Mouse (Mus musculus): Measurements from ENCODE around the gene Pdxp.

The Pdxp gene

DNA sequence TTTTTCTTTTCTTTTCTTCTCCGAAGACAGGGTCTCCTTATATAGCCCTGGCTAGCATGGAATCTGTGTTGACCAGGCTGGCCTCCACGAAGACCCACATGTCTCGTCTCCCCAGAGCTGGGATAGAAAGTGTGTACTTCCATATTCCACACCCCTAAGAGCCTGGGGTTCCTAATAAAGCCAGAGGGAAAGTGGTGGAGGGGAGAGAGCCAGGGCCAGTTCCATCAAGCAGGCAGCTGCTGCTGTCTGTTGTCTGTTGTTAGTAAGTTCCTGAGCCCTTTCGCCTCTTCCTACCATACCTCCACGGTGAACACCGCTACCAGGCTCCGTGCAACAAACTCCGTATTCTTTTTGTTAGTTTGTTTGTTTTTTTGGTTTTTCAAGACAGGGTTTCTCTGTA, 14.8 kb downstream of the Pdxp start:
- DNase-seq: no peak

DNA sequence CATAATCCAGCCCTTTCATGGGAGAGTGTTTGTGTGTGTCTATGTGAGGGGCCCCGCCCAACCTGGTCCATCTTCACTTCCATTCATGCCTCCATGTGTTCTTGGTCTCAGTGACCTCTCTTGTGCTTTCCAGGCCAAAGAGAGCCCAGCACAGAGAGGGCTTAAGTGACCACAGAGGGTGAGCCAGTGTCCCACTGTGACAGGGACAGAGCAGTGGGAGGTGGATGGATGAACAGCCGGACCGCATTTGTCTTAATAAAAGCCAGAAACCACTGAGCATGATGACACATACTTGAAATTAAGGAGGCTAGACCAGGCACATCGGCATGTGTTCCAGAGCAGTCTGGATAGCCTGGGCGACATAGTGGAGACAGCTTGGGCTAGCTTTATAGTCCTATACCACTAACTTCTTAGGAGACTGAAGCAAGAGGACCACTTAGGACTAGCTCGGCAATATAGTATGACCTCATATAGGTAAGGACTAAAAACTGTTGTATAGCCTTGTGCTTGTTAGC, 16.5 kb downstream of the Pdxp start:
- DNase-seq: no peak

GRCm38 (mm10) chr15:78930801-78931426, 17.2 kb downstream of the Pdxp start:
- no peak for DNase-seq

DNA sequence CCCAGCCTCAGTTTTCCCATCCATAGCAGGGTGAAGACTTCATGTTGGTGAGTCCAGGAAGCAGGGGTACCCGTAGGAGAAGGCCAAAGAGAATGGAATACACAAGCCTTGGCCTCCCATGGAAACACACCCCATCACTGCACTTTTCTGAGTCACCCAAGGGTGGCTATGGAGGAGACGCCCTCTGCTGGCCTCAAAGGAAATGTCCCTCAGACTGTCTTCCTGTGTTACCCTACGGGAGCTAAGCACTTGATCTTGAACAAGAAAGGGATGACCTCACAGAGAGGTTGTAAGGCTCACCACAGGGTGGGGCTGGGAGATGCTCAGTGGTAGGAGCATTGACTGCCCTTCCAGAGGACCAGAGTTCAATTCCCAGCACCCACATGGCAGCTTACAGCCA, 17.9 kb downstream of the Pdxp start:
- DNase-seq: peak; percentile 78

GRCm38 (mm10) chr15:78934784-78935320, 21.1 kb downstream of the Pdxp start, which contains the start of gene Nol12:
Gene Nol12, plus strand, starts transcription at chr15:78934933.
- DNase-seq: peak; percentile 84

- DNase-seq: no peak
These were observed 22.7 kb downstream of the Pdxp start for GRCm38 (mm10) chr15:78936403-78936802.

- no peak for DNase-seq
These were observed 23.6 kb downstream of the Pdxp start for GRCm38 (mm10) chr15:78937311-78937710.

- DNase-seq: no peak
These were observed 24.2 kb downstream of the Pdxp start for GRCm38 (mm10) chr15:78937963-78938362.

DNA sequence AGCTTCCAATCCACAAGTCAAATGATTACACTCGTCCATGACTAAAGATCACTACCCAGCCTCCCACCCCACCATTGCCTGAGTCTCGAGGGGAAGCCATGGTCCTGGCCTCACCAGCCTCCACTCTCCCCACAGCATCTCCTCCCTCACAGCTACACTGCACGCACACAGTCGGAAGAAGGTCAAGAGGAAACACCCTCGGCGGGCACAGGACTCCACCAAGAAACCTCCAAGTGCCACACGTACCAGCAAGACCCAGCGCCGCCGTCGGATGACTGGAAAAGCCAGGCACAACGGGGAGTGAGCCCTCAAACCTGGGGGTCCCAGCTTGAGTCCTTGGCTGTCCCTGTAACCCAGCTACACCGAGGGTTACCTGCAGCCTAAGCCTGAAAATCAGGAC, 26.6 kb downstream of the Pdxp start:
- no peak for DNase-seq

DNA sequence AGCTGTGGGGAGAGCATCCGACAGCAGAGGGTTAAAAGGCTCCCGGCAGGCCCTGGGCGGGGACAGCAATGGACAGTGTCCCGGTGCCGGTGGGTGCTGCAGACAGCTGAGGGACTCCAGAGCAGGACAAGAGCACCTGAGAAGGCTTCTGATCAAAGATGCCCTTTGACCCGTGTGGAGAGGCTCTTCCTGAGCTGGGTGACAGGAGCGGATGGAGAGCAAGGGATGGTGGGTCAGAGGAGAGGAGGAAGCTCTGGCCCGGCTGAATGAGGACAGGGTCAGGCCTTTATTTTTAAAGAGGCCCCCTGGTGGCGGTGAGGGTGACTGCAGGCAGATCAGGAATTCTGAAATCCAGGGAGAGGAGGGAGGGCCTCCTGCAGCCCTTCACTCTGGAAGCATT, 28.9 kb downstream of the Pdxp start:
- DNase-seq: peak; percentile 68

DNA sequence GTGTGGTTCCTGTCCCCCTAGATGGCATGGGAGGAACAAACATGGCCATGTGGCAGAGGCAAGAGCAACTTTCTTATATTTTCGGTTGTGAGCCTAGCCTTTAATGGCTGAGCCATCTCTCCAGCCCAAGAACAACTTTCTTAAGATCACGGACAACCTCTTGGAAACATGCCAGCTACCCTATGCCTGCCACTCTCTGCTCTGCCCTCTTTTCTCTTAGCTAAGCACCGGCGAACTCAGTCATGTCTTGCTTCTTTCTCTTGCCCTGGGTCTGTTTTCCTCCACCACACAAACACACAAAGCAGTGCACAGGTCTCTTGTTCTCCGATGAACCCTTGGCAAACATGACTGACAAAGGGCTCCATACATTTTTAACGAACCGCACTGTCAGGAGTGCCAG, 32.5 kb downstream of the Pdxp start:
- no peak for DNase-seq

DNA sequence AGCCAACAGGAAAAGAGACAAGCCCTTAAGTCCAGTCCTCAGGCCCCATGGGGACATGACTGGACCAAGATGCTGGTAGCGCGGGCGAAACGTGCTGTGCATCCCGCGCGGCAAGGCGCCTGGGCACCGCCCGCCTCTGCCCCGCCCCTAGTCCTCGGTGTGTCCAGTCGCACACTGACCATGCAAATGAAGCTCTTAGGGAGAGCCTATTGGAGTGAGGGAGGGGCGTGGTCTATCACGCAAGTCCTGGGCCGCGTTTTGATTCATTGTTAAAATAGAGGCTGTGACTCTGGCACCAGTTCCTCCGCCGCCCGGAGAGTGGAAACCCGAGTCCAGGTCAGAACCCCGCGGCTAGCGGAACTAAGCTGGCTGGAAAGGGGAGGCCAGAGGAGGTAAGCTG, 33.9 kb downstream of the Pdxp start, which contains the start of gene Triobp:
Gene Triobp, plus strand, starts transcription at position 68 of the 400 bp plus-strand sequence.
- DNase-seq: no peak

DNA sequence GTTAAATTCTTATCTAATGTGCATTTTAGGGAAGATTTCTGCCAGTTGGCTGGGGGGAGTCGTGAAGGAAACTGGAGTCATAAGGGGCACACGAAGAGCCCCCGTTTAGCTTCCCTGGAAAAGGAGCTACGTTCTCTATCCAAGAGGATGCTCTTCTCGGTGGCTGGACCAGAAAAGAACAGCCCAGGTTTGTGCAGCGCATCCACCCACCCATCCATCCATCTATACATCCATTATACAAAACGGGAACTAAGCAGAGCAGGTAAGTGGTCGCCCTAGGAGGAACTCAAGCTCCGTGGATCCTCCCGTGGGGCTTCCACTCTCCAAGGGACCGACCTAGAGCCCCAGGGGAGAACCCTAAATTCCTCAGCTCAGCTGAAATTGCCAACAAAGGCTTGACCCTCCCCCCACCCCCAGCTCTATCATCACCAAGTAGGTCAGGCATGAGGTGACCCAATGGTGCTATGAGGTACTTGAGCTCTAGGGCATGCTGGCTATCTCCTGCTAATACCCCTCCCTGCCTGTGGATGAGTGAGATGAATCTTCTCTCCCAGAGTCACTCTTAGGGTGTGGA, 34.5 kb downstream of the Pdxp start:
- no peak for DNase-seq

GRCm38 (mm10) chr15:78948883-78949282, 35.2 kb downstream of the Pdxp start:
- DNase-seq: no peak

DNA sequence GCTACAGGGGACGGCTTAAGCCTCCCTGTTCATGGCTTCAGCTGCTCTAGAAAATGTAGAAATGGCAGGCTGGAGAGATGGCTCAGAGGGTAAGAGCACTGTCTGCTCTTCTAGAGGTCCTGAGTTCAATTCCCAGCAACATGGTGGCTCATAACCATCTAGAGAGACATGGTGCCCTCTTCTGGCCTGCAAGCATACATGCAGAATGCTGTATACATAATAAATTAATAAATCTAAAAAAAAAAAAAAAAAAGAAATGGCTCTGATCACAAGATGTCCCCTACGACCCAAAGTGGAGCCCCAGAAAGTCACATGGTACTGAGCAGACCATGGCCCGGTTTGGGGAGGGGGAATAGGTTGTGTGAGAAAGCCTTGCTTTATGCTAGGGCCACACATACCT, 41.9 kb downstream of the Pdxp start:
- no peak for DNase-seq

- no peak for DNase-seq
These were observed 42.6 kb downstream of the Pdxp start for GRCm38 (mm10) chr15:78956351-78956750.

GRCm38 (mm10) chr15:78957021-78957420, 43.3 kb downstream of the Pdxp start:
- DNase-seq: no peak

DNA sequence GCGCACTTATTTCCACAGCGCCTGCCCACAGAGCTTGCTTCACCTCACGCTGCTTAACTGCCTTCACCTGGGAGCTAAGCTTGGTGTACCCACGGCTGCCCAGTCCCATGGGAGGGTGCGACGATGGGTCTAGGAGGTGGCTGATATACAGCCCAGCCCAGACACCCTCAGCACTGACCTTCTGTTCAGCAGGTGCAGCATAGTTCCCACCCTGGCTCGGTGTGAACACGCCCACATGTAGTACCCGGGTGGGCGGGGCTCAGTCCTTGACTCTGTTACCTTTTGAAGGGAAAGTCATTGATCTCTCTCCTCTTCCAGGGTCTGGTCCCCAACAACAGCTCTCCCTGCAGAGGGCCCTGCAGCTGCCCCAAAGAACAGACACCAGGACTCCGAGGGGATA, 45.8 kb downstream of the Pdxp start:
- no peak for DNase-seq

GRCm38 (mm10) chr15:78960088-78960487, 46.4 kb downstream of the Pdxp start:
- no peak for DNase-seq

- peak; percentile 25 for DNase-seq
These were observed 49.2 kb downstream of the Pdxp start for GRCm38 (mm10) chr15:78962885-78963284.

All from thymus, postnatal 25 days (tissue).